Mouse (Mus musculus) gastrocnemius, postnatal 14 days (tissue): ENCODE results near the gene Cmtm2b. TPM values are rescaled to one million over a fixed set of nuclear protein-coding genes. Genes with fewer than 3 reads are reported as not detected.

Experiments
- DNase-seq: peaks from one replicate; pipeline ENCODE4 v3.0.0; 2021; ENCODE audit warnings: mixed read lengths
- intact Hi-C: fragments of 180-260 bp; cut with DNase I; formaldehyde crosslinking; loops from one replicate; pipeline ENCODE4 v1.15.1; 2025; ENCODE audit warnings: low total_unique reads
- total RNA-seq, 2 experiments: library from RNA; stranded (reverse); gene quantifications; 2 replicates each; pipeline ENCODE4 v1.2.3; 2021

Cmtm2b gene
- total RNA-seq, 2 experiments from 2014 or later, result not detected

DNA sequence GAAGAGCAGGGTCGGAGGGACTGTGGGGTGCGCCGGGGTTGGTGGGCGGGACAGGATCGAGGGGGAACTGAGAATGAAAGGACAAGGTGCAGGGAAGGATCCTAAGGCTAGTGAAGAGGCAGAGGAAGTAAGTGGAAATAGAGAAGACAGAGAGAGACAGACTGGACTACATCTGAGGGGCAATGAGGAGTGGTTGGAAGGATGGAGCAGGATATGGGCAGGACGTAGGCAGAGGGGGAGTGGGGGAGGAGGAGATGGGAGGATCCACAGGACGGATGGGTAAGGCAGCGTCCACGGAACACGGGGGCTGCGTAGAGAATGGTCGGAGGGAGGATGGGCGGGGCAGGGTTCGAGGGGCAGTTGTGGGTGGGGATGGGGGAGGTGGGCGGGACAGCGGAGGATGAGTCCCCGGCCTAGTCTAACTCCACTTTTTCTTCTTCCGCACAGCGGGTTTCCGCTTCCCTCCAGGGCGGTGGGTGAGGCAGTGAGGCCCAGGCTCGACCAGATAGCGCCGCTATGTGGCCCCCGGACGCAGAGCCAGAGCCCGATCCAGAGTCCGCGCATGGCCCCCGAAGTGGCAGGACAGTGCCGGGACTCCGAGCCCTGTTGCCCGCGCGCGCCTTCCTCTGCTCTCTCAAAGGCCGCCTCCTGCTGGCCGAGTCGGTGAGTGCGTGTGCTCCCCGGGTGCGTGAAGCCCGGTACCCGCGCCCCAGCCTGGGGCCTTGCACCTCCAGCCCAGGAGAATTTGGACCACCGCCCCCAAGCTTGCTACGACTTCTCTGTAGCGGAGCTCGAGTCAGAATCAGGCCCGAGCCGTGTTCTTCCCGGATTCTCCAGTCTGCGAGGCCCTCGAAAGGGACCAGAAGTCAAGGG is 18.4 kb downstream of the Cmtm2b start:
- intact Hi-C loops, result loop anchor here (5.0 to 10.0 kb wide), 4 partner anchors 64 to 224 kb away; partner anchors contain the start of gene Cklf
- DNase-seq, result peak; percentile 85

DNA sequence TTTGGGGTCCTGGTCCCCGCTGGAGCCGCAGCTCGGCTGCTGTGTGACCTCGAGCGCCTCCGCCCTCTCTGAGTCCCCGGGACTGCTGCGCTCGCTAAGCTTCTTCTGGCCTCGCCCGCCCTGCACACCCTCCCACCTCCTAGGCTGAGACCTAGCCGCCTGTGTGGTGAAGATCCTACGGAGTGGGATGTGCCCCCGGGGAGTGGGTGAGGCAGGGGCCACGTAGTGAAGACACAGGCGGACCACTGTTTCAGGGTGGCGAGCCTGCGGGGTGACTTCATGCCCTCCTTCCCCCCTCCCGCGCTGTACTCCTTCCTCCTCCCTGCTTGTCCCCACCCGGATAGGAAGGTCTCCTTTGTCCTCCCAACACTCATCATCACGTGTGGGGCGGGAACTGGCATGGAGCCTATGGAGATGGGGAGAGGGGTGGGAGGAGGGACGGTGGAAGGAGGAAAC is 19.1 kb downstream of the Cmtm2b start:
- peak; percentile 85 for DNase-seq
- intact Hi-C loops, result loop anchor here (5.0 to 10.0 kb wide), 4 partner anchors 64 to 224 kb away; partner anchors contain the start of gene Cklf

GRCm38 (mm10) chr8:104341678-104342077 is 19.6 kb downstream of the Cmtm2b start:
- intact Hi-C loops, result loop anchor here (5.0 to 10.0 kb wide), 4 partner anchors 63 to 223 kb away; partner anchors contain the start of gene Cklf

DNA sequence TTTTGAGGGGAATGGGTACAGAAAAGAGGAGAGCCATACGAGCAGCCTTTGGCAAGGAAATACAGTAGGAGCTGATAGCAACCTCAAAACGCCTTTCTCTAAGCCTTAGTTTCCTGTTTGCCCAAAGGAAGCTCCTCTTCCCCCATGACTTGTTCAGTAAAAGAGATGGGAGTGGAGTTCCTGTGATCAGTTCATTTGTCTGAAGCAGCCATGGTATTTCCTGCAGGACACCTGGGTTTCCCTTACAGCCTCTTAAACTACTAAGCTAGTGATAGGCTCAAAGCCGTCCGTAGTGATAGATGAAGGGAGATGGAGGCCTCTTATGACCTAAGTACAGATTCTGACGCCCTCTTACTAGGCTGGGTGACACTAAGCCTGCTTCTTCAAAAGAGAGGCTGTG is 20.4 kb downstream of the Cmtm2b start:
- intact Hi-C loops, result loop anchor here (5.0 to 10.0 kb wide), 4 partner anchors 62 to 222 kb away; partner anchors contain the start of gene Cklf
- no peak for DNase-seq

More at GRCm38 (mm10) chr8:104341678-104342077, 19.6 kb downstream of the Cmtm2b start:
- DNase-seq, result no peak

DNA sequence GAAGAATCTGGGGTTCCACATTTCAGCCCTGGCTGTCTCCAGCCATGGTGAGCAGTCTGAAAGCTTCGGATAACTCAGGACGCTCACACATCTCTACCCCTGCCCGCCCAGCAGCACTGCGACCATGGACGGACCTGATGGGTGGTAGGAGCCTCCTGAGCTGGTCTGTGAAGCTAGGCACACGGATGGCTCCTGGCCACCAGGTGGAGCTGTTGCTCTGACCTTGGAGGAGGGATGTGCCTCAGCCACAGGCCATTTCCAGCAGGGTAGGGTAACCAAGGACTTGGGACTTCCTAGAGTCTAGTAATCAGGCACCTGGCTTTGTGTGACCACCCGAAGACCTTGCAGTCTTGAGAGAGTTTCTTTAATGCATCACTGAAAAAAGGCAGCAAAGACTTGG is 21.9 kb downstream of the Cmtm2b start:
- intact Hi-C loops, result loop anchor here (2.0 to 10.0 kb wide), 5 partner anchors 61 to 221 kb away; partner anchors contain the start of genes Cklf and Dync1li2
- peak; percentile 86 for DNase-seq

DNA sequence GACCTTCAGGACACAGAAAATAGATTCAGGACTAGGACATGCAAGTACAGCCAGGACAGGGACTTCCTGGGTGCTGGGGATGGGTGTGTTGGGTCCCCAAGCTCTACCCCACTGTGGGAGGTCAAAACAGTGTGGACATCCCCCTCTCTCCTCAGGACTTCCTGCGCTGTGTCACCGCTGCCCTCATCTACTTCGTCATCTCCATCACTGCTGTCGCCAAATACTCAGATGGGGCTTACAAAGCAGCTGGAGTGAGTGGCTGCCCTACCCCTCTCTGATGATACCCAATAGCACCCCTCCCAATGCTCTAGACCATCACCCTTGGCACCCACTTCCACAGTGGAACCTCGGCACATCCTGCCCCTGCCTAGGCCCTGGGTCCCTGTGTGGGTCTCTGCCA is 22.6 kb downstream of the Cmtm2b start:
- intact Hi-C loops, result loop anchor here (2.0 to 10.0 kb wide), 5 partner anchors 60 to 220 kb away; partner anchors contain the start of genes Cklf and Dync1li2
- DNase-seq, result no peak

- no peak for DNase-seq
- intact Hi-C loops, result loop anchor here (10.0 kb wide), 2 partner anchors 58 to 218 kb away; no protein-coding TSS in a partner anchor
Measured at GRCm38 (mm10) chr8:104346706-104347105, 24.7 kb downstream of the Cmtm2b start.

DNA sequence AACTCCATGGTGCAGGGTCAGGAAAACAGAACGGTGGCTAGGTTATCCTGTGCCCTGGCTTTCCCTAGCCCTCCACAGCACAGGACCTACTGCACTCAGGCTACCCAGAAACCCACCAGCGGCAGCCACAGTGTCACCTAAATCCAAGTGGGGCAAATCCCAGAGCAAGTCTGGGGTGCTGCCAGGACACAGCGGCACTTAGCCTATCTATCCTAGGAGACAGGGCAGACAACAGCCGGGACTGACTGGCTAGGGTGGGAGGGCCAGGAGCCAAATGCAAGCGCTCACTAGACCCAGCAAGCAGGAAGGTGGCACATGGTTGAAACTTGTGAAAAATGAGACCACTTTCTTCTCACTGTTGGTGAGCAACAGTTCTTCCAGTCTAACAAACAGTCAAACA is 26.9 kb downstream of the Cmtm2b start:
- DNase-seq, result no peak
- intact Hi-C loops, result loop anchor here (10.0 kb wide), 2 partner anchors 56 to 216 kb away; no protein-coding TSS in a partner anchor

- intact Hi-C loops, result no loop called here
- DNase-seq, result no peak
Measured at GRCm38 (mm10) chr8:104350047-104350446, 28.0 kb downstream of the Cmtm2b start.

DNA sequence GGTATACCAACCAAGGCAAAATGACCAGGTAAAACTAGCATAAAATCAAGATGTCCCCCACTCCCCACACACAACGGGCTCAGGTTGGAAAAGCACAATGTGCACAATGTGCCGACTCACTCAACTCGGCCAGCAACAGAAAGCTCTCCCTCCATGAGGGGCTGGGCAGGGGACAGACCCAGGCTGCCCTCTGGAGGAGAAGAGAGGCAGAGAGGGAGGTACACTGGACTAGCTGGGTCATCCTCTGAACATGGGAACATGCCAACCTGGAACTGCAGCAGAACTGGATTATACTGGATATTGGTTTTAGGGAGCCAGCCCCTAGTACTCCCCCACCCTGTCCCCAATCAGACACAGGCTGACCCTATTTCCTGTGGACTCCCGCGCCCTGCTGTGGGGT is 31.2 kb downstream of the Cmtm2b start:
- intact Hi-C loops, result no loop called here
- DNase-seq, result no peak

GRCm38 (mm10) chr8:104354504-104354903 is 32.5 kb downstream of the Cmtm2b start:
- intact Hi-C loops, result no loop called here
- no peak for DNase-seq

DNA sequence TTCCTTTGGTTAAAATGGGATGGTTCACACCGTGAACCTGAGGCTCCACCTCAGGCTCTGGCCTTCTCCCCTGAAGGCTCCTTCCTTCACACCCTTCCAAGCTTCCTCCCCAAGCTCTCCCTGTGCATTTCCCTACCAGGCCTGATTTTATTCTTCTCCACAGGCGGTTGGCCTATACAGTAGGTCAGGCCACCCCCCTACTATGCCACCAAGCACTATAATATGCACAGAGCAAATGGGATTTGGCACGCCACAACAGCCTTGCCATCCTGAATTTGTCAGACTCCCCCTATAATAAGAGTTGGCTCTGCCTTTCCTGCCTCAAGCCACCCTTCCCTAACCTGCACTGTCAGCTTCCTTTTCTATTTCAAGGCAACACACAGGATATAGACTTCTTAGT is 36.6 kb downstream of the Cmtm2b start:
- DNase-seq, result no peak

DNA sequence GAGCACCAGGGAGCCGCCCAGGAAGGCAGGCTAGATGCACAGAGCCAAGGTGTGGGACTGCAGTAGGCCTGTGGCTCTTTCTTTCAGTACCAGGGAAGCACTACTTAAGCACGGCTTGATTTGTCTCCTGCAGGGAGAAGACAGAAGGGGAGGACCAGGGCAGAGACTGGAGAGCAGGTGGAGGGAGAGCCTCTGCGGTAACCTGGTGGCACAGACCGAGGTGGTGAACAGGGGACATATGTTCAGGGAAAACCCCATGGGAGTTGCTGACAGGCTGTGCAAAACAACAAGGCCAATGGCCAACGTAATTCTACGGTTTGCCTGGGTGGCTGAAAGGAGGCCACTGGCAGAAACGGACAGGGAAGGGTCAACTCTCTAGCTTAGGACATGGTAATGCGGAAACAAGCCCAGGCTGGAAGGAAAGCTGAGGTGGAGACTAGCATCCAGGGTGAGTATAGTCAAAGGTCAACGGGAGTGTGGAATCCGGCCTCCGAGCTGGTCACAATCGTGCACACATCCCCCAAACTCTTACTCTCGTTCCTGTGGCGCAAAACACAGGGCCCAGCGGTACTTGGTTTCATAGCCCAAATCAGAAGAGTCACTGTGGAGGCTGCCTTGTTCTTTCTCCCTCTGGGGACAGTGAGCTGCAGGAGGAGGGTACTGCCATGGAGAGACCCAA is 37.9 kb downstream of the Cmtm2b start:
- intact Hi-C loops, result no loop called here
- no peak for DNase-seq

More for the DNA sequence above, 36.6 kb downstream of the Cmtm2b start:
- intact Hi-C loops, result no loop called here

DNA sequence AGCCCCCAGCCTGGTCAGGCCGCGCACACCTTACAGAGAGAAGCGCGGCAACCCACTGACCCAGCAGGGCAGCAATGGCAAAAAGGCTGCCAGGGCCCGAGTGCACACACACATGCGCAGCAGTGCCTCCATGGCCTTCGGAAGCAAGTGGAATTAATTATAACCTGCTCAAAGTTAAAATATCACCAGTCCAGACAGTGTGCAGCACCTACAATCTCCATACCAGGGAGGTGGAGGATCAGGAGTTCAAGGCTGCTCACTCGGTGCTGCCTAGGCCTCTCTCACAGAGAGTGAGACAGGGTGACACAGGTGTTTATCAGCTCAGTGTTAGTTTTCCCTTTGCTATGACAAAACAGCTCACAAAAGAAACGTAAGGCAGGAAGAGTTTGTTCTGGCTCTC is 43.7 kb downstream of the Cmtm2b start:
- intact Hi-C loops, result no loop called here
- no peak for DNase-seq

GRCm38 (mm10) chr8:104367398-104367797 is 45.4 kb downstream of the Cmtm2b start:
- no peak for DNase-seq
- intact Hi-C loops, result no loop called here

DNA sequence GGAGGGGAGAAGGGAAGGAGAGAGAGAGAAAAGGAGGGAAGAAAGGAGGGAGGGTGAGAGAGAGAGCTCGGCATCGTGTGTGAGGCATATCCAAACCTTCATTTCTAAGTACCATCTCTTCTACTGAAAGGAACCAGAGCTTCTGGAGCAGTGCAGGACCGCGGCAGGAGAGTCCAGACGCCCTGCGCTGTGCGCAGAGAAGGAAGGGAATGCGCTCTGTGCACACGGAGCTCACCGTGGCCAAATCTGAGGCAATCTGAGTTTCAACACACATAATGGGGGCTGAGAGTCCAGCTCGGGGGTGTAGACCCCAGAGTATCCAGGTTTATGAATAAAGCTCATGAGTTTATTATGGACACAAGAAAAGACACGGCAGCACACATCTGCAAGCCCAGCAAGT is 47.6 kb downstream of the Cmtm2b start:
- intact Hi-C loops, result no loop called here
- no peak for DNase-seq

DNA sequence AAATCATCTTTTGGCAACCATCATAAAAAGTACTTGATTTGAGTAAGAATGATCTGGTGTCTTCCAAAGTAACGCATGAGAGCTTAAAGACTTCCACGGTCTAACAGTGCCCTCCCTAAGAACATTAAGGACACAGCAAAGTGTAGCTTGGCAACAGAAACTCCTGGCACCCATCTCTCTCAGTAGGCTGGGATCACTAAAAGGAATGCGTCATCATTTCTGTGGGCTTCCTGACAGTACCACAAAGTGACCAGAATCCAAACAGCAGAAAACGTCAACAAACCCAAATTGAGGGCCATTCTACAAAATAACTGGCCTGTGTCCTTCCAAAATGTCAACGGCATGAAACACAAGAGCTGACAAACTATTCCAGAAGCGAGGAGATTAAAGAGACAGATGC is 48.0 kb downstream of the Cmtm2b start:
- intact Hi-C loops, result no loop called here
- DNase-seq, result no peak

- DNase-seq, result no peak
- intact Hi-C loops, result no loop called here
Measured at GRCm38 (mm10) chr8:104371121-104371520, 49.1 kb downstream of the Cmtm2b start.

DNA sequence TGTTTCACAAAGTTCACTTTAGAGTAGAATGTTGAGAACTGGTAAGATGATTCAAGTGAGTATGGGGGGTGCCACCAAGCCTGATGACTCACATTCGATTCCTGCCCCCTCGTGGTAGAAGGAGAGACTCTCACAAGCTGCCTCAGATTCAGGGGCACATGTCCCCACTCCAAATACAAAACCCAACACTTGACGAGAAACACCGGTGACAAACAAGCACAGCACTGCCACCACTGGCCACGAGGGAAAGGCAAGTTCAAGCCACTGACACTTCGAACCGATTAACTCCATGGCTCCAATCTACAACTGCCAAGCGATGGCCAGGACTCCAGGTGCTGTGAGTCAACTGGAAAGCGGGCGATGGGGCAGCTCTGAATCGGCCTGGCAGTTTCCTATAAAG is 51.7 kb downstream of the Cmtm2b start:
- no peak for DNase-seq
- intact Hi-C loops, result no loop called here

DNA sequence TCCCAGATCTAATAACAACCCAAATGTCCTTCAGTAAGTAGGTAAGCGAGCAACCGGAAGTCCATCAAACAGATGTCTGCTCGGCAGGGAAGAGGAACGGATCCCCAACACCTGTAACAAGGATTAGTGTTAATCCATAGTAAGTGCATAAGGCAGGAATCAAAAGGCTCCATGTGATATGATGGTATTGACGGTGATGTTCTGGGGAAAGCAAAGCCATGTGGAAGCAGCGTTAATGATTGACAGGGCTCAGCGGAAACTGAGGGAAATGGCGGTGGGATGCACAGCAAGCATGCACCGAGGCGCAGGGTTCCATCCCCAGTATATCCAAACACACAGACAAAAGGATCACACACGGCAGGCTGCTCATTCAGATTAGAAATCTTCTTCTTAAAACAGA is 52.2 kb downstream of the Cmtm2b start:
- intact Hi-C loops, result no loop called here
- no peak for DNase-seq
